Mouse (Mus musculus) heart, postnatal 0 days (tissue): ENCODE results near the gene Agpat3. TPM values are rescaled to one million over a fixed set of nuclear protein-coding genes. Genes with fewer than 3 reads are reported as not detected.

Source experiments
- ATAC-seq: fragments of 200-750 bp; cut with Nextera tagmentation; 2 replicates; pipeline ENCODE4 v1.8.0; 2017; ENCODE audit warnings: low read depth, moderate number of reproducible peaks, moderate library complexity; ENCODE audit not compliant: insufficient read depth
- DNase-seq: peaks from one replicate; pipeline ENCODE4 v3.0.0-alpha.2; 2016; ENCODE audit warnings: low spot score
- H3K27ac ChIP-seq: fragments of 300-500 bp; sonication (generic); 2 replicates; pipeline ENCODE4 v1.5.1; 2014; ENCODE audit warnings: low read depth, mild to moderate bottlenecking
- H3K27me3 ChIP-seq: fragments of 300-500 bp; sonication (generic); 2 replicates; pipeline ENCODE4 v1.6.1; 2014; ENCODE audit warnings: low read length, mixed read lengths; ENCODE audit not compliant: control insufficient read depth, insufficient read depth
- H3K36me3 ChIP-seq: fragments of 300-500 bp; sonication (generic); replicated peaks from 2 replicates; pipeline ENCODE4 v1.6.1; 2014; ENCODE audit warnings: low read length, mixed read lengths; ENCODE audit not compliant: control insufficient read depth, insufficient read depth
- H3K4me1 ChIP-seq: fragments of 300-500 bp; sonication (generic); 2 replicates; pipeline ENCODE4 v1.6.1; 2014; ENCODE audit warnings: antibody characterized with exemption; ENCODE audit not compliant: control insufficient read depth, insufficient read depth
- H3K4me2 ChIP-seq: fragments of 300-500 bp; sonication (generic); 2 replicates; pipeline ENCODE4 v1.6.1; 2014; ENCODE audit warnings: low read depth, mild to moderate bottlenecking, low read length, moderate library complexity
- H3K4me3 ChIP-seq: fragments of 300-500 bp; sonication (generic); 2 replicates; pipeline ENCODE4 v1.5.1; 2014; ENCODE audit warnings: low read depth, low read length
- H3K9ac ChIP-seq: fragments of 300-500 bp; sonication (generic); replicated peaks from 2 replicates; pipeline ENCODE4 v1.6.1; 2014; ENCODE audit warnings: low read depth, low read length, mixed read lengths
- H3K9me3 ChIP-seq: fragments of 300-500 bp; sonication (generic); replicated peaks from 2 replicates; pipeline ENCODE4 v1.6.1; 2016; ENCODE audit warnings: low read length; ENCODE audit not compliant: control insufficient read depth
- CTCF ChIP-seq: IDR thresholded peaks from 2 replicates; pipeline ENCODE4 v1.5.1; 2016; ENCODE audit warnings: antibody characterized with exemption, control low read depth, low read depth
- EP300 ChIP-seq: IDR thresholded peaks from 2 replicates; pipeline ENCODE4 v1.6.1; 2016; ENCODE audit warnings: antibody characterized with exemption, low read depth
- WGBS: fragments of 180-500 bp; shearing (Covaris S2); extraction: QIAGEN DNeasy Blood & Tissue Kit; methylation state at CpG from one replicate; pipeline ENCODE4 v1.1.7; 2014; 5-methylcytosine and 5-hydroxymethylcytosine counted together
- polyA plus RNA-seq: library from polyadenylated mRNA; unstranded; fragments of >200 nt; fragmentation: Nextera tagmentation; extraction: Ambion mirVana; gene quantifications from 2 replicates; pipeline ENCODE4 v1.2.1, GENCODE M21; 2015
- total RNA-seq: library from RNA; depleted of rRNA; stranded (reverse); fragments of >200 nt; gene quantifications from 2 replicates; pipeline ENCODE4 v1.2.3, GENCODE M21; 2014; ENCODE audit warnings: low replicate concordance

Agpat3 gene
- total and polyA plus RNA-seq, 2 experiments from 2014 or later, result 164 to 182 TPM

- Histone ChIP-seq H3K9me3 (no peaks in the 10 kb centered on the region), H3K4me2 (peak overlapping the region; percentile 64), H3K27ac (peak overlapping the region; percentile 99), H3K36me3 (peaks cover 3% of the 10 kb centered on the region; the same call in 1 of the 2 replicates), H3K4me1 (peaks cover 52% of the 10 kb centered on the region), H3K4me3 (peak overlapping the region; percentile 47), H3K27me3 (no peaks in the 10 kb centered on the region), H3K9ac (peak overlapping the region; percentile 64)
- DNase-seq (peak; percentile 49), ATAC-seq (peak; percentile 37)
- TF ChIP-seq CTCF (no peak), EP300 (no peak)
- WGBS, result 54% methylated on average over 4 of the region's 4 CpGs
Measured at GRCm38 (mm10) chr10:78296980-78297379, 55.3 kb downstream of the Agpat3 start.

DNA sequence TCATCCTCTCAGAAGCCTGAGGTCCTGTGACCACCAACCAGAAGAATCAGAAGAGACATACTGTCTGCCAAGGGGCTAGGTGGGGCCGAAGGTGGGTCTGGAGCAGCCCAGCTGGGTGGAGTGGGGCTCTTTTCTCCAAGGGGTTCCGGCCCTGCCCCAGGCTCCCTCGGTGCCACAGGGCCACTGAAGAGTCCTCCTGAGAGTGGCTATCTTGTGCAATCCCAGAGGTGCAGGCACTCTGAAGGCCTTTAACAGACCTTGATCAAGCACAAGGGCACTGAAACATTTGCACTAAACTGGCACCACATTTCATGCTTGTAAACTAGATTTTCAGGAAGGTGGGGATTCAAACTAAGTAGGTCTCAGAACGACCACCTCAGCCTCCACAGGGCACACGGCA lies 55.9 kb downstream of the Agpat3 start:
- Histone ChIP-seq H3K4me3 (peak overlapping the region; percentile 47; the same call in 1 of the 2 replicates), H3K9me3 (no peaks in the 10 kb centered on the region), H3K27ac (peak overlapping the region; percentile 99), H3K36me3 (peaks cover 3% of the 10 kb centered on the region; the same call in 1 of the 2 replicates), H3K4me1 (peaks cover 52% of the 10 kb centered on the region), H3K27me3 (no peaks in the 10 kb centered on the region), H3K9ac (peak overlapping the region; percentile 64), H3K4me2 (peak overlapping the region; percentile 64)
- ATAC-seq, result no peak
- no peak for TF ChIP-seq EP300
- no peak for TF ChIP-seq CTCF
- DNase-seq, result no peak
- WGBS, result 87% methylated on average over 5 of the region's 5 CpGs

DNA sequence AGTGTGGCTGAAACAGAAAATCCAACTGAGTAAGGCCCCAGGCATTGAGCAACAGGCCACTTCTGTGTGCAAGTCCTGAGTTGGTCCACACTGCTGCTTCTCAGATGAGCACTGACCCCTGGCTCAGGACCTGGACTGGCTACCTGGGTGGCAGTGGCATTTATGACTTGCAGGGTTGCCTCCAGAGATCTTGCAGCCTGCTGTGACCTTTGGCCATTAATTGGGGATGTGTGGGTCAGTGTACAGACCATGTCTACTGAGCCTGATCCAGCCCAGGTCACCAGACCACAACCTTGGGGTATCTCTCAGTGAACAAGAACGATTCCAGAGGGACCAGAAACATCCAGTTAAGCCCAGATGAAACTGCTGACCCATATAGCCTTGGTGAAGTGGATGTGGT lies 58.7 kb downstream of the Agpat3 start:
- WGBS, result 92% methylated on average over 1 of the region's 1 CpGs
- H3K4me2 ChIP-seq, result no peak overlapping the region

DNA sequence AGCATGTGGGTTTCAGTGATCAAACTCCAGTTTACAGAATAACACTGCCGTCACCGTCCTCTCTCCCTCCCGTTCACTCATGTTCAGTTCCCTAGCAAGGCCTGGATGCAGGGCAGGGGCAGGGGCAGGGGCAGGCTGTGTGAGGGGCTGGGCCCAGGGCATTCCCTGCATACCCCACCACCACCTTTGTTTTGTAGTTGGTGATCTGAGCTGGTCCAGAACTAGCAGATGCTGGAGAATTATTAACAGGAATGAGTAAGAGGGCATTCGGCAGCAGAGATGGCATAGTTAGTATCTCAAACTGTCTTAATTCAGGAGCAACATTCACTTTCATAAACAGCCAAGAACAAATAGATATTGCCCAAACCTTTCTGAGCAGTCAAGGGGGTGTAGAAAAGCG lies 59.9 kb downstream of the Agpat3 start:
- no peak for ATAC-seq
- TF ChIP-seq EP300, result no peak
- TF ChIP-seq CTCF, result no peak

More for the DNA sequence above, 58.7 kb downstream of the Agpat3 start:
- ATAC-seq (no peak), DNase-seq (no peak)
- Histone ChIP-seq H3K9me3 (no peaks in the 10 kb centered on the region), H3K4me1 (peaks cover 38% of the 10 kb centered on the region), H3K27ac (no peak overlapping the region), H3K9ac (no peak overlapping the region), H3K36me3 (peaks cover 3% of the 10 kb centered on the region; the same call in 1 of the 2 replicates), H3K4me3 (no peak overlapping the region), H3K27me3 (no peaks in the 10 kb centered on the region)
- TF ChIP-seq CTCF (no peak), EP300 (no peak)

DNA sequence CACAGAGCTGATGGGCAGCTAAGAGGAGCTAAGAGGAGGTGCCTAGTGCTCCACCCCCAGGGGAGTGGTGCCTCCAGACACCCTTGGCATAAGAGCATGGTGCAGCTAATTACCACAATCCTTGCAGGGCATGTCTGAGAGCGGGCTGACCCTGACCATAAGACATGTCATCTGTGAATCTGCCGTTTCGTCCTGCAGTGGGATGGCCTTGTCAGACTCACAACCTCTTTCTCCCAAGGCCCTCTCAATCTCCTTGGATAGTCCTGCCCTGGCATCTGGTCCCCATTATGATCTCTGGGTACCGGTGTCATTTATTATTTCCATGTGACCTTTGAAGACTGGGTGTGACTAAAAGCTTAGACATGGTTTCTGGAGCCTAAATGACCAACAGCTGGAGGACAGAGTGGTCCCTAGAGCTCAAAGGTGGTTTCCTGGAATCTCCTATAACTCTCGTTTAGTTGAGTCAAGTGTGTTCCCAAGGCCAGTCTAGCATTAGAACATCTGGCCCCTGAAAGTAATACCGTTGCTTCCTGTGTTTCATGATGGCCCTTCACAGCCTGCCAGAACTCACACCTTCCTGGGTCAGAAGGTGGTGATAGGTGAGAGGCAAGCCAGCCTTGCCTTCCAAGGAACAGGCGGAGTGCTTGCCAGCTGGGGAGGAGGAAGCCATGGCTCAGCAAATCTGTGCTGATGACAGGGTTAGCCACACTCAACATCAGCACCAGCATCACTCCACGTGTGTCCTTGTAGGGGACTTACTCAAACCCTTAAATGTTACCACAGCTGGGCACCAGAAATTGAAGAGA lies 61.4 kb downstream of the Agpat3 start:
- peaks cover 25% of the 10 kb centered on the region for H3K36me3 ChIP-seq

More for the DNA sequence above, 59.9 kb downstream of the Agpat3 start:
- Histone ChIP-seq H3K4me1 (peaks cover 27% of the 10 kb centered on the region), H3K9me3 (no peaks in the 10 kb centered on the region), H3K27me3 (no peaks in the 10 kb centered on the region), H3K4me2 (no peak overlapping the region), H3K4me3 (no peak overlapping the region), H3K27ac (no peak overlapping the region), H3K36me3 (peaks cover 10% of the 10 kb centered on the region), H3K9ac (no peak overlapping the region)
- no peak for DNase-seq
- 94% methylated on average over 5 of the region's 5 CpGs for WGBS

More for the DNA sequence above, 61.4 kb downstream of the Agpat3 start:
- no peak overlapping the region for H3K27ac ChIP-seq
- no peak overlapping the region for H3K4me2 ChIP-seq
- H3K9me3 ChIP-seq, result no peaks in the 10 kb centered on the region
- TF ChIP-seq EP300 (no peak), CTCF (no peak)
- peaks cover 12% of the 10 kb centered on the region for H3K4me1 ChIP-seq
- DNase-seq, result no peak
- WGBS, result 65% methylated on average over 8 of the region's 8 CpGs
- no peak for ATAC-seq
- H3K4me3 ChIP-seq, result no peak overlapping the region
- no peaks in the 10 kb centered on the region for H3K27me3 ChIP-seq
- H3K9ac ChIP-seq, result no peak overlapping the region
